Mouse (Mus musculus) erythroblast, embryonic 14.5 days (primary cell): ENCODE measurements around the gene Napsa. TPM values are rescaled to one million over a fixed set of nuclear protein-coding genes. Genes with fewer than 3 reads are reported as not detected.
A peak's percentile ranks its signal among the peaks of the same experiment; 100 is the strongest.

Source experiments
- H3K27me3 ChIP-seq: 2 replicates; pipeline ENCODE4 v1.6.1; 2012; ENCODE audit warnings: inconsistent platforms; ENCODE audit not compliant: control insufficient read depth
- H3K36me3 ChIP-seq: 2 replicates; pipeline ENCODE4 v1.6.1; 2012; ENCODE audit warnings: mild to moderate bottlenecking, inconsistent platforms; ENCODE audit not compliant: control insufficient read depth
- H3K4me1 ChIP-seq: 2 replicates; pipeline ENCODE4 v1.6.1; 2012; ENCODE audit warnings: inconsistent platforms; ENCODE audit not compliant: control insufficient read depth
- H3K4me3 ChIP-seq: replicated peaks from 2 replicates; pipeline ENCODE3; 2012; ENCODE audit warnings: moderate library complexity, mild to moderate bottlenecking, inconsistent platforms
- H3K9me3 ChIP-seq: 2 replicates; pipeline ENCODE4 v1.6.1; 2012; ENCODE audit warnings: low read length, inconsistent platforms, mixed read lengths; ENCODE audit not compliant: control insufficient read depth
- GATA1 ChIP-seq: IDR thresholded peaks from 2 replicates; pipeline ENCODE4 v1.6.1; 2012; ENCODE audit warnings: low read length, inconsistent platforms, mixed read lengths
- TAL1 ChIP-seq: IDR thresholded peaks from 3 replicates; pipeline ENCODE4 v1.6.1; 2012; ENCODE audit warnings: low read length, inconsistent platforms, mixed read lengths
- polyA plus RNA-seq: library from polyadenylated mRNA; stranded (reverse); fragments of >175 nt; gene quantifications from 2 replicates; pipeline ENCODE4 v1.2.3, GENCODE M21; 2012

The Napsa gene
- 0.20 and 0.21 TPM in 2 replicates for polyA plus RNA-seq

DNA sequence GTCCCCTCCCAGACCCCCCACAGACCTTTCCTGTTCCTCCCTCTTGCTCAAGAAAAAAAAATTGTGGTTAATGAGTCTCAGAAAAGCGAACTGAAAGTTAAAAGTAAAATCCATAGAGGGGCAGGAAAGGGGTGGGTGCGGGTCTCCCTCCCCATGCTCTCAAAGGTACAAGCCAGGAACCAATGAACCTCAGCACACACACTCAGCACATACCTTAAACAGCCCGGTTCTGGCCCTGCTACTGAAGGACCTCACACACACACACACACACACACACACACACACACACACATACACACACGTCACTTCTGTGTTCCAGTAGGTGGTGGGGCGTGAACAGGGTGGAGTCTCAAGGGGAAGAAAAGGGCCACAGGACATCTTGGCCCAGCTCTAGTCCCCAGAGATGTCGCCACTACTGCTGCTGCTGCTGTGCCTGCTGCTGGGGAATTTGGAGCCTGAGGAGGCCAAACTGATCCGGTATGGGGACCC lies at the start of gene Napsa:
Napsa (plus strand) TSS at position 168 of the 489 bp plus-strand sequence.
- Histone ChIP-seq H3K9me3 (no peaks in the 10 kb centered on the region), H3K27me3 (peaks cover 5% of the 10 kb centered on the region), H3K36me3 (no peaks in the 10 kb centered on the region), H3K4me1 (no peaks in the 10 kb centered on the region), H3K4me3 (no peak within 1 kb of the TSS)
- no peak for TF ChIP-seq TAL1
- TF ChIP-seq GATA1, result no peak

DNA sequence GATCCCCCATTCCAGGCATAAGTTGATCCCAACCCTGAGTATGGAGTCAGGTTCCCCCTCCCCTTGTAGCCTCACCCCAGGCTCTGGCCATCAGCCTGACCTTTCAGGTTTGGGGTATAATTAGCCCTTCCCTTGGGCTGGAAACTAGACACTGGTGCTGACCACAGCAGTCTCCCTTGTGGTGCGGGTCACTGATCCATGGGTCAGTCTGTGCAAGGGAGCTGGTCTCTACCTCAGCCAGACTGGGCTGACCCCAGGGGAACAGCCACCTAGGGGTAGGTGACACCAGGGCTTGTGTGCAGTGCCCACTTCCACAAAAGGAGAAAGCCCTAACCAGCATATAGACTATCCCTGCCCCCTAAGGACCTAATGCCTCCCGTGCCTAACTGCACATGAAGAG lies 49.1 kb upstream of the Napsa start:
- TF ChIP-seq TAL1, result no peak
- TF ChIP-seq GATA1, result no peak
- peaks cover 71% of the 10 kb centered on the region for H3K27me3 ChIP-seq
- no peak overlapping the region for H3K4me3 ChIP-seq

GRCm38 (mm10) chr7:44524502-44524901 lies 47.7 kb upstream of the Napsa start, which contains the start of gene Mybpc2:
Mybpc2 (minus strand) TSS chr7:44524656.
- TF ChIP-seq GATA1 (no peak), TAL1 (no peak)
- H3K4me3 ChIP-seq, result no peak within 1 kb of the TSS

More for the DNA sequence above, 49.1 kb upstream of the Napsa start:
- Histone ChIP-seq H3K36me3 (no peaks in the 10 kb centered on the region), H3K4me1 (peaks cover 10% of the 10 kb centered on the region), H3K9me3 (no peaks in the 10 kb centered on the region)

GRCm38 (mm10) chr7:44525126-44525832 lies 46.9 kb upstream of the Napsa start:
- H3K9me3 ChIP-seq, result no peaks in the 10 kb centered on the region
- H3K4me1 ChIP-seq, result peaks cover 19% of the 10 kb centered on the region
- no peaks in the 10 kb centered on the region for H3K36me3 ChIP-seq
- no peak overlapping the region for H3K4me3 ChIP-seq
- TF ChIP-seq TAL1, result no peak
- no peak for TF ChIP-seq GATA1
- peaks cover 75% of the 10 kb centered on the region for H3K27me3 ChIP-seq

More at GRCm38 (mm10) chr7:44524502-44524901, 47.7 kb upstream of the Napsa start, which contains the start of gene Mybpc2:
- Histone ChIP-seq H3K27me3 (peaks cover 75% of the 10 kb centered on the region), H3K9me3 (no peaks in the 10 kb centered on the region), H3K4me1 (peaks cover 19% of the 10 kb centered on the region), H3K36me3 (no peaks in the 10 kb centered on the region)

DNA sequence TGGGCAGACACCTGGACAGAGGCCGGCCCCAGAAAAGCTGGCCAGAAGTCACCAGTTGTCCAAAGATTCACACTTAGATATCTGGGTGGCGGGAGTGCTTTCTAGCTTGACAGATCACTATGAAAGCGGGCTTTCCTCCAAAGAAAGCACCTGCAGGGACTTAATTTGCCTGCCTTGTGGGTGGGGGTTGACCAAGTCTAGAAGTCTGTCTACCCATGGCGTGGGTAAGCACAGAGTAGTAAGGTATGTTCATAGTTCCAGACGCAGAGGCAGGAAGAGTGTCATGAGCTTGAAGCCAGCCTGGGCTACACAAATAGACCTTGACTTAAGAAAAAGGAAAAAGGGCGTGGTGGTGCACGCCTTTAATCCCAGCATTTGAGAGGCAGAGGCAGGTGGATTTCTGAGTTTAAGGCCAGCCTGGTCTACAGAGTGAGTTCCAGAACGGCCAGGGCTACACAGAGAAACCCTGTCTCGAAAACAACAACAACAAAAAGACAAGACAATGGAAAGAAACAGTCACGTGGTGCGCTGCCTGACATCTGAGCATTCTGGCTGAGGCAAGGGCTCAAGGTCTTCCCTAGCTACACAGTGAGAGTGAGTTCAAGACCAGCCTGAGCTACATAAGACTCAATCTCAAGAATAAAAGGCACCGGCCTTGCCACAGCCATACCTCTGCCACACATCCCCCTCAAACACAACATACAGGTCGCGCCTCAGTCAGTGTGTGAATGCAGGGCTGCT lies 45.6 kb upstream of the Napsa start:
- H3K4me1 ChIP-seq, result peaks cover 19% of the 10 kb centered on the region
- no peaks in the 10 kb centered on the region for H3K9me3 ChIP-seq
- no peaks in the 10 kb centered on the region; the same call in 1 of the 2 replicates for H3K36me3 ChIP-seq
- peaks cover 66% of the 10 kb centered on the region for H3K27me3 ChIP-seq
- no peak overlapping the region for H3K4me3 ChIP-seq
- TF ChIP-seq GATA1, result no peak
- no peak for TF ChIP-seq TAL1

DNA sequence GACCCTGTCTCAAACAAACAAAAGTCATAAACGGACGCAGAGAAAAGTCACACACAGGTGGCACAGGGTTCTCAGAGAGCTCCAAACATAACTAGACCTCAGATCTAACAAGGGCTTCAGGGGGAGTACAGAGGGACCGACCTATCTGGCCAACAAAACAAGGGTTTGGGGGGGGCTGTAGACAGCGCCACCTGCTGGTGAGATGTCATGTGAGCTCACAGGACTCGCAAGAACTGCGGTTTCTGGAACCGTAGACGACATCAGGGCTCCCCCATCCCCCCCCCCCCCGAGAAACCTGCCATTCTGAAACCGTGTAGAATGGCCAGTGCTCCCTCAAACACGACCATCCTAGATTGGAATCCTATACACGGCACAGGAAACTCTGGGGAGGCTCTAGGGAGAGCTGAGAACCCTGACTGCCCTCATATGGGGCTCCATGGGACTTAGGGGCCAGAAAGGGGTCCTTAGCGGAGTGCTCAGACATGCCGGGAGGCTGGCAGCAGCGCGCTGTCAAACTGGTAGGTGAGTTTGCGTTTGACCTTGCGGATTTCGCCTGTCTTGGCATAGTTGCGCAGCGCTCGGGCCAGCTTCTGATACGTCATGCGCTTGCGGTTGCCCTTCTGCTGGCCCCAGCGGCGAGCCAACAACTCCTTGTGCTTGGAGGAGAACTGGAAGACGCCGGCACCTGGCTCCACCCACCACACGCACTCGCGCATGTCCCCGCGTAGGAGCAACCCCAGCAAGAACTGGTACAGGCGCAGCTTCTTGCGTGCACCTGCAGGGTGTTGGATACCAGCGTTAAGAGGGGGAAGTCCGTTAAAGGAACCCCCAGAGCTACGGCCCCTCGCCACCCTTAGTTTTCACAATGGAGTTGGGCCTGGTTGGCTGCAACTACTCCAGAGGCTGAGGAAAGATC lies 44.4 kb upstream of the Napsa start:
- peaks cover 23% of the 10 kb centered on the region for H3K4me1 ChIP-seq
- peak overlapping the region; percentile 63 for H3K4me3 ChIP-seq
- TF ChIP-seq TAL1, result no peak
- no peak for TF ChIP-seq GATA1
- peaks cover 10% of the 10 kb centered on the region for H3K36me3 ChIP-seq
- no peaks in the 10 kb centered on the region for H3K9me3 ChIP-seq
- peaks cover 56% of the 10 kb centered on the region for H3K27me3 ChIP-seq

DNA sequence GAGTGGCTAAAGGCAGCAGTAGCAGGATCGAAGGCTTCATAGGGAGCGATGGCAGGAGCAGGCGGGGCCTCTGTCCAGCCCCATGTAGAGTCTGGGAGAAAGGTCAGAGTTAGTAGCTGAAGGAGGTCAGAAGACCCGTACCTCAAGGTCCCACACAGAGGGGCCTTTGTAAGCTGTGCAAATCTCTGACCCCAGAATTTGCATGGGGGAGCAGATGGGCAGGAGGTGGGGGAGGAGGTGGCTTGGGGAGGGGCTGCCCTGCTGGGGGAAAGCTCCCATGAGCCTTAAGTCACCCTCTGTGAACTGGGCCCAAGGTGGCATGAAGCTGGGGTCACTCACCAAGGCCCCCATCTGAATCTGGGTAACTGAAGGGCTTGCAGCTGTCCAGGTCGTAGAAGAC lies 42.7 kb upstream of the Napsa start:
- Histone ChIP-seq H3K27me3 (peaks cover 38% of the 10 kb centered on the region), H3K36me3 (peaks cover 28% of the 10 kb centered on the region), H3K4me3 (no peak overlapping the region), H3K9me3 (no peaks in the 10 kb centered on the region), H3K4me1 (peaks cover 33% of the 10 kb centered on the region)
- TF ChIP-seq GATA1 (no peak), TAL1 (no peak)

- H3K4me1 ChIP-seq, result peaks cover 33% of the 10 kb centered on the region
- H3K27me3 ChIP-seq, result peaks cover 28% of the 10 kb centered on the region
- no peak overlapping the region for H3K4me3 ChIP-seq
- TF ChIP-seq TAL1, result no peak
- TF ChIP-seq GATA1, result no peak
- no peaks in the 10 kb centered on the region for H3K9me3 ChIP-seq
- H3K36me3 ChIP-seq, result peaks cover 38% of the 10 kb centered on the region
These were observed 41.7 kb upstream of the Napsa start for GRCm38 (mm10) chr7:44530507-44530906.
